Mouse (Mus musculus): ENCODE measurements around the gene Adgrl3.

GRCm38 (mm10) chr5:81028875-81029274, 8.9 kb downstream of the Adgrl3 start:
- TF ChIP-seq CTCF (IDR thresholded peaks at IDR 0.05; ENCODE audit: control insufficient read depth, insufficient read depth, insufficient read length) = no peak
- no peak for TF ChIP-seq MAX (IDR thresholded peaks at IDR 0.05)
- no peak for TF ChIP-seq USF1 (IDR thresholded peaks at IDR 0.05; ENCODE audit: low read depth)
- TF ChIP-seq MYOD1 (IDR thresholded peaks at IDR 0.05; ENCODE audit: control insufficient read depth, insufficient read length, low read depth) = no peak
